Mouse (Mus musculus) MEL (cell line): ENCODE results near the gene AY761184.
"Not testable (repeated sequence)": the region's sequence is repeated elsewhere in the genome, so short reads cannot be mapped to it uniquely, and the experiment has no call there.

Source experiments
- CTCF ChIP-seq, 3 experiments: IDR thresholded peaks in 2 of 3; conservative IDR thresholded peaks in 1 of 3; 2 replicates each; pipeline ENCODE4 v1.5.1; 2011 to 2012; ENCODE audit warnings: low read length in 3 of 3, low read depth in 2 of 3, mild to moderate bottlenecking in 2 of 3, improper control_type of control experiment in 1 of 3, inconsistent platforms in 1 of 3, mixed read lengths in 1 of 3, moderate library complexity in 1 of 3; ENCODE audit not compliant: control insufficient read depth in 1 of 3, insufficient read depth in 1 of 3, poor library complexity in 1 of 3, severe bottlenecking in 1 of 3
- POLR2A ChIP-seq, 2 experiments: IDR thresholded peaks; 2 replicates each; pipeline ENCODE4 v1.6.1; 2011 to 2012; ENCODE audit warnings: low read length in 2 of 2, mild to moderate bottlenecking in 2 of 2, control low read depth in 1 of 2, improper control_type of control experiment in 1 of 2, low read depth in 1 of 2, moderate library complexity in 1 of 2; ENCODE audit not compliant: control insufficient read depth in 1 of 2, insufficient read depth in 1 of 2, poor library complexity in 1 of 2
- RAD21 ChIP-seq: IDR thresholded peaks from 2 replicates; pipeline ENCODE4 v1.6.1; 2011; ENCODE audit warnings: mild to moderate bottlenecking, low read depth, low read length, improper control_type of control experiment
- SIN3A ChIP-seq: IDR thresholded peaks from 2 replicates; pipeline ENCODE4 v1.6.1; 2012; ENCODE audit warnings: low read length, improper control_type of control experiment, inconsistent platforms
- TCF12 ChIP-seq: IDR thresholded peaks from 2 replicates; pipeline ENCODE4 v1.6.1; 2014; ENCODE audit warnings: low read depth, mild to moderate bottlenecking, inconsistent platforms, low read length, improper control_type of control experiment, moderate library complexity

- TF ChIP-seq POLR2A (IDR thresholded peaks at IDR 0.05; ENCODE audit: control insufficient read depth in 1 of 2, insufficient read depth in 1 of 2, low read depth in 1 of 2, low read length in 2 of 2, poor library complexity in 1 of 2); CTCF (IDR thresholded peaks at IDR 0.05 in 2 of 3, conservative IDR thresholded peaks at IDR 0.05 in 1 of 3; ENCODE audit: control insufficient read depth in 1 of 3, insufficient read depth in 1 of 3, low read depth in 2 of 3, low read length in 3 of 3, poor library complexity in 1 of 3, severe bottlenecking in 1 of 3); RAD21; TCF12; SIN3A: not testable (repeated sequence)
Observed at GRCm38 (mm10) chr8:21665497-21665896, 37.9 kb downstream of the AY761184 start, which contains the start of gene Defa34.
